Mouse (Mus musculus): ENCODE data around the gene Dnajb4. TPM values are rescaled to one million over a fixed set of nuclear protein-coding genes. Genes with fewer than 3 reads are reported as not detected.

Dnajb4 gene
- polyA plus RNA-seq, 1 experiment = 1.4 TPM

DNA sequence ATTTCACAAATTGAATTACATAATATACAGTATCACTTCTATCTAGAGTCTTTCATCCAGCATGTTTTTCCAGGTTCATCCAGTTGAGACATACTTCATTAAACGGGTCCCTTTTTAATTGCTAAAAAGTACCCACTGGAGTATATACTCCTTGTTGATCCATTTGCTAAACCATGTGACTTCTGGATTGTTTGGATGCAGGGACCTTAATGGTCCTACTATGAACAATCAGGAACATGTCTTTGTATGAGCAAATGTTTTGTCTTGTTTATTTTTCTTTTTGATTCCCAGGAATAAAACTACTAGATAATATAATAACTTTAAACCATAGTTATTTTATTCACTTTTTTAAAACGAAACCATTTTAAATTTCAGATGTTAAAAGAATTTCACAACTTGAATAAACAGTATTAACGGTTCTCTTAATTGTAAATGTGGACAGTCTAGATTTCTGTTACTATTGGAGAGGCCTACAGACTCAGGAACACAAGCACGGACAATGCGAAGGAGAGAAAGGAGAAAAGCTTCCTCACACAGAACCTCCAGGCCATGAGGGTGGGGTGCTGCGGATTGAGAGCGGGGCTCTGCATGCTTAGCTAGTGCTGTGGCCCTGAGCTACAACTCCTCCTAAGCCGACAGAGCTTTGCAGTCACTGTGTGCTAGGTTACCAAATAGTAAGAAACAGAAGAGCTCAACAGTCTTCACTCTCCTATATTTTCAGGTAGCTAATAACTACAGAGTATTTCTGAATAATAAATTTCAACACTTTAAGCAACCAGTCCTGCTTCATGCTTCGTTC is 19.2 kb downstream of the Dnajb4 start:
- WGBS = 75% methylated on average over 9 of the region's 9 CpGs
- Histone ChIP-seq H3K27me3 (ENCODE audit: control insufficient read depth, insufficient read depth, low read length) (no peaks in the 10 kb centered on the region), H3K4me3 (ENCODE audit: low read depth, low read length) (peak overlapping the region; percentile 34; the same call in 1 of the 2 replicates), H3K4me1 (ENCODE audit: control insufficient read depth, insufficient read depth, insufficient read length, low read length) (no peaks in the 10 kb centered on the region; the same call in 1 of the 2 replicates), H3K27ac (ENCODE audit: insufficient read depth, low read depth, low read length) (no peak overlapping the region), H3K36me3 (ENCODE audit: control insufficient read depth, insufficient read depth, low read length) (peaks cover 2% of the 10 kb centered on the region; the same call in 1 of the 2 replicates)
- TF ChIP-seq CTCF (IDR thresholded peaks at IDR 0.05; ENCODE audit: extremely low read depth, insufficient read length, insufficient replicate concordance, low read depth, low read length) (no peak), POLR2A (IDR thresholded peaks at IDR 0.05; ENCODE audit: low read depth, low read length) (no peak)

GRCm38 (mm10) chr3:152189306-152189705 is 20.8 kb downstream of the Dnajb4 start:
- WGBS = 72% methylated on average over 4 of the region's 4 CpGs
- TF ChIP-seq CTCF (IDR thresholded peaks at IDR 0.05; ENCODE audit: extremely low read depth, insufficient read length, insufficient replicate concordance, low read depth, low read length) = no peak
- TF ChIP-seq POLR2A (IDR thresholded peaks at IDR 0.05; ENCODE audit: low read depth, low read length) = no peak
- Histone ChIP-seq H3K4me3 (ENCODE audit: low read depth, low read length) (no peak overlapping the region), H3K36me3 (ENCODE audit: control insufficient read depth, insufficient read depth, low read length) (peaks cover 6% of the 10 kb centered on the region; the same call in 1 of the 2 replicates), H3K27me3 (ENCODE audit: control insufficient read depth, insufficient read depth, low read length) (no peaks in the 10 kb centered on the region), H3K27ac (ENCODE audit: insufficient read depth, low read depth, low read length) (peak overlapping the region; percentile 21; the same call in 1 of the 2 replicates), H3K4me1 (ENCODE audit: control insufficient read depth, insufficient read depth, insufficient read length, low read length) (no peaks in the 10 kb centered on the region; the same call in 1 of the 2 replicates)

DNA sequence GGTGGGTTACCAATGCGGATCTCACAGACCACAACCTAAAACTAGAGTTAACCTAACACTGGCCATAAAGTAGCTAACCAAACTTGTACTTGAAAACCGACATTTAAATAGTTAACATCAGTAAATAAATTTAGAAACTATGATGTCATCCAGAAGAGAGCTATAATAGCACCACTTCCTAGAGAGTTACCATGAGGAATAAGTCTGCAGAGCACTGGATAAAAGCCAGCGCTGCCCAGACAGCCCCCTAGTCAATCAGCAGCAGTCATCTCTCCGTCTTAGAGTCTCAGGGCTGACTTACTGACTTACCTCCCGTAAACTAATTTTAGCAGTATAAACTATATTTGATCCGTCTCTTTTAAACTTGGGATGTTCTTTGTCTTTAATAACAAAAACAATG is 24.0 kb downstream of the Dnajb4 start:
- no peak overlapping the region for H3K4me3 ChIP-seq (ENCODE audit: low read depth, low read length)
- TF ChIP-seq POLR2A (IDR thresholded peaks at IDR 0.05; ENCODE audit: low read depth, low read length) (no peak), CTCF (IDR thresholded peaks at IDR 0.05; ENCODE audit: extremely low read depth, insufficient read length, insufficient replicate concordance, low read depth, low read length) (no peak)
- 76% methylated on average over 6 of the region's 6 CpGs for WGBS
- H3K27me3 ChIP-seq (ENCODE audit: control insufficient read depth, insufficient read depth, low read length) = no peaks in the 10 kb centered on the region
- H3K4me1 ChIP-seq (ENCODE audit: control insufficient read depth, insufficient read depth, insufficient read length, low read length) = no peaks in the 10 kb centered on the region
- H3K36me3 ChIP-seq (ENCODE audit: control insufficient read depth, insufficient read depth, low read length) = peaks cover 13% of the 10 kb centered on the region
- no peak overlapping the region for H3K27ac ChIP-seq (ENCODE audit: insufficient read depth, low read depth, low read length)

- WGBS = 92% methylated on average over 9 of the region's 9 CpGs
- TF ChIP-seq CTCF (IDR thresholded peaks at IDR 0.05; ENCODE audit: extremely low read depth, insufficient read length, insufficient replicate concordance, low read depth, low read length) = no peak
- no peak for TF ChIP-seq POLR2A (IDR thresholded peaks at IDR 0.05; ENCODE audit: low read depth, low read length)
- H3K36me3 ChIP-seq (ENCODE audit: control insufficient read depth, insufficient read depth, low read length) = peaks cover 13% of the 10 kb centered on the region
- no peak overlapping the region for H3K4me3 ChIP-seq (ENCODE audit: low read depth, low read length)
- no peaks in the 10 kb centered on the region for H3K27me3 ChIP-seq (ENCODE audit: control insufficient read depth, insufficient read depth, low read length)
- peaks cover 3% of the 10 kb centered on the region; the same call in 1 of the 2 replicates for H3K4me1 ChIP-seq (ENCODE audit: control insufficient read depth, insufficient read depth, insufficient read length, low read length)
- H3K27ac ChIP-seq (ENCODE audit: insufficient read depth, low read depth, low read length) = no peak overlapping the region
Observed at GRCm38 (mm10) chr3:152183522-152183921, 26.6 kb downstream of the Dnajb4 start.

DNA sequence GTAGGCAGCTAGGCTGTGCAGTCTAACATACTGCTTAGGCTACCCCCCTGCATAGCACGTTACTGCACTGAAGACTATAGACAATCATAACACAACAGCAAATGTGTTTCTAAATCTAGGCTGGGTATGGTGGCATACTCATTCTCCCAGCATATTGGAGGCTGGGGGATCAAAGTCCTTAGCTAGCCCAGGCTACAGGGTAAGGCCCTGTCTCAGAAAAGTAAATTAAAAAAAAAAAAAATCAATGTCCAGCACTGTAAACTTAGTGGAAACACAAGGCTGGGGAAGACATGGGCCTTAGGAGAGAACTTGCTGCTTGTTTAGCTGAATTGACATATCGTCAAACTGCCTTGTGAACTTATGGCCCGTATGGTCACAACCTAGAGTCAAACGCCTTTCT is 29.5 kb downstream of the Dnajb4 start:
- Histone ChIP-seq H3K27me3 (ENCODE audit: control insufficient read depth, insufficient read depth, low read length) (no peaks in the 10 kb centered on the region), H3K36me3 (ENCODE audit: control insufficient read depth, insufficient read depth, low read length) (peaks cover 11% of the 10 kb centered on the region), H3K4me3 (ENCODE audit: low read depth, low read length) (no peak overlapping the region), H3K4me1 (ENCODE audit: control insufficient read depth, insufficient read depth, insufficient read length, low read length) (peaks cover 3% of the 10 kb centered on the region; the same call in 1 of the 2 replicates), H3K27ac (ENCODE audit: insufficient read depth, low read depth, low read length) (no peak overlapping the region)
- 95% methylated on average over 4 of the region's 4 CpGs for WGBS
- no peak for TF ChIP-seq CTCF (IDR thresholded peaks at IDR 0.05; ENCODE audit: extremely low read depth, insufficient read length, insufficient replicate concordance, low read depth, low read length)
- no peak for TF ChIP-seq POLR2A (IDR thresholded peaks at IDR 0.05; ENCODE audit: low read depth, low read length)

DNA sequence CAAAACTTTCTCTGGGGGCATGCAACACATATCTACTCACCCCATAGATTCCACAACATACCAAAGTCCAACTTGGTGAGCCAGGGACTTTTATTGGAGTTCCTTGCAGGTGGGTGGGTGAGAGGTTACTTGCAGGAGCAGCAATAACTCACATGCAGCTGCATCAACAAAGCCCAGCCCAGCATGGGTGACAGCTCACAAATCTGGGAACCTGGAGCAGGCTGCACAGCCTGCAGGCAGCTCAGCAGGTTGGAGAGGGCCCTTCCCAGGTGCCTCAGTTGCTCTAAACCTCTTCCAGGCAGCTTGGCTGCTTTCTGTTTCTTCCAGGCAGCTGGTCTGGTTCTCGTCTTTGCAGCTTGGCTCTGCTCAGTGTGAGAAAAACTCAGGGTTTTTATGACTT is 30.8 kb downstream of the Dnajb4 start:
- peaks cover 7% of the 10 kb centered on the region for H3K36me3 ChIP-seq (ENCODE audit: control insufficient read depth, insufficient read depth, low read length)
- H3K27ac ChIP-seq (ENCODE audit: insufficient read depth, low read depth, low read length) = no peak overlapping the region
- H3K4me1 ChIP-seq (ENCODE audit: control insufficient read depth, insufficient read depth, insufficient read length, low read length) = peaks cover 3% of the 10 kb centered on the region; the same call in 1 of the 2 replicates
- TF ChIP-seq POLR2A (IDR thresholded peaks at IDR 0.05; ENCODE audit: low read depth, low read length) (no peak), CTCF (IDR thresholded peaks at IDR 0.05; ENCODE audit: extremely low read depth, insufficient read length, insufficient replicate concordance, low read depth, low read length) (no peak)
- H3K27me3 ChIP-seq (ENCODE audit: control insufficient read depth, insufficient read depth, low read length) = no peaks in the 10 kb centered on the region
- no peak overlapping the region for H3K4me3 ChIP-seq (ENCODE audit: low read depth, low read length)
- WGBS = 37% methylated on average over 1 of the region's 1 CpGs

- H3K27me3 ChIP-seq (ENCODE audit: control insufficient read depth, insufficient read depth, low read length) = no peaks in the 10 kb centered on the region
- H3K27ac ChIP-seq (ENCODE audit: insufficient read depth, low read depth, low read length) = no peak overlapping the region
- TF ChIP-seq CTCF (IDR thresholded peaks at IDR 0.05; ENCODE audit: extremely low read depth, insufficient read length, insufficient replicate concordance, low read depth, low read length) (no peak), POLR2A (IDR thresholded peaks at IDR 0.05; ENCODE audit: low read depth, low read length) (no peak)
- 60% methylated on average over 4 of the region's 4 CpGs for WGBS
- H3K36me3 ChIP-seq (ENCODE audit: control insufficient read depth, insufficient read depth, low read length) = peaks cover 7% of the 10 kb centered on the region
- no peak overlapping the region for H3K4me3 ChIP-seq (ENCODE audit: low read depth, low read length)
- H3K4me1 ChIP-seq (ENCODE audit: control insufficient read depth, insufficient read depth, insufficient read length, low read length) = peaks cover 3% of the 10 kb centered on the region; the same call in 1 of the 2 replicates
Observed at GRCm38 (mm10) chr3:152178816-152179215, 31.3 kb downstream of the Dnajb4 start.
